Mouse (Mus musculus) intestine, embryonic 16.5 days (tissue): Measurements from ENCODE around the gene Mospd3. TPM values are rescaled to one million over a fixed set of nuclear protein-coding genes. Genes with fewer than 3 reads are reported as not detected.

Experiments used
- ATAC-seq: fragments of 200-750 bp; cut with Nextera tagmentation; 2 replicates; pipeline ENCODE4 v1.8.0; 2017; ENCODE audit warnings: moderate TSS enrichment, moderate library complexity
- H3K27ac ChIP-seq: fragments of 300-500 bp; sonication (generic); 2 replicates; pipeline ENCODE4 v1.5.1; 2014; ENCODE audit warnings: mild to moderate bottlenecking, low read length
- H3K27me3 ChIP-seq: fragments of 300-500 bp; sonication (generic); replicated peaks from 2 replicates; pipeline ENCODE4 v1.6.1; 2014; ENCODE audit warnings: low read length, control low read depth, mixed read lengths; ENCODE audit not compliant: control insufficient read depth, insufficient read depth
- H3K36me3 ChIP-seq: fragments of 300-500 bp; sonication (generic); 2 replicates; pipeline ENCODE4 v1.6.1; 2014; ENCODE audit warnings: low read length, control low read depth; ENCODE audit not compliant: control insufficient read depth, insufficient read depth
- H3K4me1 ChIP-seq: fragments of 300-500 bp; sonication (generic); 2 replicates; pipeline ENCODE4 v1.6.1; 2014; ENCODE audit warnings: low read length, control low read depth, mixed read lengths; ENCODE audit not compliant: control insufficient read depth, insufficient read depth
- H3K4me2 ChIP-seq: fragments of 300-500 bp; sonication (generic); 2 replicates; pipeline ENCODE4 v1.6.1; 2014; ENCODE audit warnings: low read depth, low read length, control low read depth
- H3K4me3 ChIP-seq: fragments of 300-500 bp; sonication (generic); 2 replicates; pipeline ENCODE4 v1.5.1; 2014; ENCODE audit warnings: mild to moderate bottlenecking, low read length
- H3K9ac ChIP-seq: fragments of 300-500 bp; sonication (generic); 2 replicates; pipeline ENCODE4 v1.6.1; 2014; ENCODE audit warnings: low read depth, low read length
- H3K9me3 ChIP-seq: fragments of 300-500 bp; sonication (generic); 2 replicates; pipeline ENCODE4 v1.6.1; 2016; ENCODE audit warnings: low read length, control low read depth; ENCODE audit not compliant: control insufficient read depth
- WGBS: fragments of 180-500 bp; shearing (Covaris S2); extraction: QIAGEN DNeasy Blood & Tissue Kit; methylation state at CpG from one replicate; pipeline ENCODE4 v1.1.7; 2014; 5-methylcytosine and 5-hydroxymethylcytosine counted together
- polyA plus RNA-seq: library from polyadenylated mRNA; unstranded; fragments of >200 nt; fragmentation: Nextera tagmentation; extraction: Ambion mirVana; gene quantifications from 2 replicates; pipeline ENCODE4 v1.2.1, GENCODE M21; 2015

The Mospd3 gene
- polyA plus RNA-seq, 1 experiment from 2014 or later, result 25.2 TPM

- H3K9ac ChIP-seq, result no peak overlapping the region
- 26% methylated on average over 6 of the region's 6 CpGs for WGBS
- peaks cover 11% of the 10 kb centered on the region for H3K27me3 ChIP-seq
- H3K4me3 ChIP-seq, result peak overlapping the region; percentile 11
- H3K27ac ChIP-seq, result no peak overlapping the region
- peak overlapping the region; percentile 32 for H3K4me2 ChIP-seq
- H3K36me3 ChIP-seq, result no peaks in the 10 kb centered on the region
- H3K4me1 ChIP-seq, result peaks cover 5% of the 10 kb centered on the region; the same call in 1 of the 2 replicates
- ATAC-seq, result no peak
- 0 out of 2 replicates have a peak, but pooled peaks cover 3% of the 10 kb centered on the region for H3K9me3 ChIP-seq
Observed at GRCm38 (mm10) chr5:137553000-137553399, 47.9 kb downstream of the Mospd3 start.

- no peak for ATAC-seq
- H3K27ac ChIP-seq, result no peak overlapping the region
- H3K9ac ChIP-seq, result no peak overlapping the region
- H3K4me2 ChIP-seq, result no peak overlapping the region
- no peaks in the 10 kb centered on the region for H3K36me3 ChIP-seq
- peaks cover 11% of the 10 kb centered on the region for H3K27me3 ChIP-seq
- 66% methylated on average over 5 of the region's 5 CpGs for WGBS
- 0 out of 2 replicates have a peak, but pooled peaks cover 3% of the 10 kb centered on the region for H3K9me3 ChIP-seq
- H3K4me1 ChIP-seq, result peaks cover 5% of the 10 kb centered on the region; the same call in 1 of the 2 replicates
- H3K4me3 ChIP-seq, result no peak overlapping the region
Observed at GRCm38 (mm10) chr5:137551119-137551518, 49.7 kb downstream of the Mospd3 start.

- Histone ChIP-seq H3K4me1 (peaks cover 5% of the 10 kb centered on the region; the same call in 1 of the 2 replicates), H3K27ac (no peak overlapping the region), H3K27me3 (peaks cover 11% of the 10 kb centered on the region), H3K9me3 (no peaks in the 10 kb centered on the region), H3K4me3 (no peak overlapping the region), H3K9ac (no peak overlapping the region), H3K4me2 (no peak overlapping the region), H3K36me3 (no peaks in the 10 kb centered on the region)
- ATAC-seq, result no peak
- 87% methylated on average over 2 of the region's 2 CpGs for WGBS
Observed at GRCm38 (mm10) chr5:137549840-137550239, 51.0 kb downstream of the Mospd3 start.

Other genes starting within 250 kb of the Mospd3 start
- 0.89 and 0.92 TPM in 2 replicates for gene Zan, start 124.0 kb downstream of the Mospd3 start, polyA plus RNA-seq
- gene Pop7, start 98.5 kb downstream of the Mospd3 start, polyA plus RNA-seq, result 58.6 and 62.1 TPM in 2 replicates
- 7.4 and 7.8 TPM in 2 replicates for gene Gigyf1, start 82.5 kb downstream of the Mospd3 start, polyA plus RNA-seq
- gene Epo, start 67.8 kb downstream of the Mospd3 start, polyA plus RNA-seq, result 0.20 and 0.40 TPM in 2 replicates
- 354 and 363 TPM in 2 replicates for gene Gnb2, start 67.5 kb downstream of the Mospd3 start, polyA plus RNA-seq
- gene Actl6b, start 47.5 kb downstream of the Mospd3 start, polyA plus RNA-seq, result 4.4 TPM in 2 replicates
- 1.1 and 1.3 TPM in 2 replicates for gene Tfr2, start 31.2 kb downstream of the Mospd3 start, polyA plus RNA-seq
- 115 and 127 TPM in 2 replicates for gene Pcolce, start 12.7 kb upstream of the Mospd3 start, polyA plus RNA-seq
- gene Fbxo24, start 27.9 kb upstream of the Mospd3 start, polyA plus RNA-seq, result 0.26 and 0.37 TPM in 2 replicates
- gene Lrch4, start 28.1 kb upstream of the Mospd3 start, polyA plus RNA-seq, result 34.5 and 37.8 TPM in 2 replicates
- gene Gm20605, start 28.1 kb upstream of the Mospd3 start, polyA plus RNA-seq, result 10.8 and 12.2 TPM in 2 replicates
- 6.4 and 8.1 TPM in 2 replicates for gene Sap25, start 40.3 kb upstream of the Mospd3 start, polyA plus RNA-seq
- 0.23 and 0.27 TPM in 2 replicates for gene Irs3, start 44.7 kb upstream of the Mospd3 start, polyA plus RNA-seq
- gene Agfg2, start 83.7 kb upstream of the Mospd3 start, polyA plus RNA-seq, result 18.6 and 19.8 TPM in 2 replicates
- gene Nyap1, start 140.5 kb upstream of the Mospd3 start, polyA plus RNA-seq, result 2.2 and 2.3 TPM in 2 replicates
- 116 and 122 TPM in 2 replicates for gene Tsc22d4, start 144.7 kb upstream of the Mospd3 start, polyA plus RNA-seq
- 19.3 and 19.8 TPM in 2 replicates for gene Ppp1r35, start 177.8 kb upstream of the Mospd3 start, polyA plus RNA-seq
- 7.1 and 7.4 TPM in 2 replicates for gene Mepce, start 186.6 kb upstream of the Mospd3 start, polyA plus RNA-seq
- 11.0 and 11.8 TPM in 2 replicates for gene Zcwpw1, start 186.7 kb upstream of the Mospd3 start, polyA plus RNA-seq
- gene Pilra, start 235.2 kb upstream of the Mospd3 start, polyA plus RNA-seq, result 2.8 and 4.2 TPM in 2 replicates